Mouse (Mus musculus) G1E (cell line): ENCODE measurements around the gene Il22ra2.

Experiments
- CTCF ChIP-seq: IDR thresholded peaks from 2 replicates; pipeline ENCODE4 v1.5.1; 2012; ENCODE audit warnings: low read depth, low read length, inconsistent platforms, mixed read lengths
- GATA1 ChIP-seq: IDR thresholded peaks from 2 replicates; pipeline ENCODE4 v1.6.1; 2012; ENCODE audit warnings: borderline replicate concordance, low read length, inconsistent platforms, mixed read lengths
- POLR2AphosphoS5 ChIP-seq: IDR thresholded peaks from 2 replicates; pipeline ENCODE4 v1.6.1; 2012; ENCODE audit warnings: low read depth, low read length, inconsistent platforms; ENCODE audit not compliant: insufficient replicate concordance
- TAL1 ChIP-seq: conservative IDR thresholded peaks from 2 replicates; pipeline ENCODE4 v1.6.1; 2012; ENCODE audit warnings: low read depth, low read length, inconsistent platforms, mixed read lengths

DNA sequence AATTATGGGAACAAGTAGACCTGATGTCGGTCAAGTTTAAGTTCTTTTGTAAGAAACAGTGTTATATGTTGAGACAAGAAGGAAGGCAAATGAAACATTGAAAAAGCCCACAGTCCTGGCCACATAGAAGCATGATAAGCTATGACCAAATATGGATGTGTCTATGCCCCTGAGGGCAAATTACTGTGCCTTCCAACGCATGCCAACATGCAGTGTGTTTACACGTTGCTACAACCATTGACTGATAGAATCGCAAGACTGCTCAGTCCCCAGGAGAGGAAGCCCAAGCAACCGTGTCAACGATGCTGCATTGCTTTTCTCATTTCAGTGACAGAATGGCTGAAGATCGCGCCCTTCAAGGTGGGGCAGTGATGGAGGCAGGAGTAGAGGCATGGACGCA is 35.6 kb downstream of the Il22ra2 start:
- TF ChIP-seq CTCF, result no peak
- no peak for TF ChIP-seq POLR2AphosphoS5
- no peak for TF ChIP-seq GATA1
- TF ChIP-seq TAL1, result no peak
